Mouse (Mus musculus) liver, embryonic 13.5 days (tissue): ENCODE measurements around the gene Ptprg. TPM values are rescaled to one million over a fixed set of nuclear protein-coding genes. Genes with fewer than 3 reads are reported as not detected.
A peak's percentile ranks its signal among the peaks of the same experiment; 100 is the strongest.

Experiments
- ATAC-seq: fragments of 200-750 bp; cut with Nextera tagmentation; 2 replicates; pipeline ENCODE4 v1.8.0; 2017; ENCODE audit warnings: low read depth, mild to moderate bottlenecking, moderate number of reproducible peaks, moderate library complexity
- DNase-seq: peaks from one replicate; pipeline ENCODE4 v3.0.0; 2022
- H3K27ac ChIP-seq: fragments of 300-500 bp; sonication (generic); 2 replicates; pipeline ENCODE4 v1.5.1; 2015; ENCODE audit warnings: moderate library complexity, mild to moderate bottlenecking, inconsistent platforms
- H3K27me3 ChIP-seq: fragments of 300-500 bp; sonication (generic); 2 replicates; pipeline ENCODE4 v1.6.1; 2015; ENCODE audit warnings: mild to moderate bottlenecking, inconsistent platforms
- H3K36me3 ChIP-seq: fragments of 300-500 bp; sonication (generic); 2 replicates; pipeline ENCODE4 v1.6.1; 2015; ENCODE audit warnings: mild to moderate bottlenecking, inconsistent platforms
- H3K4me1 ChIP-seq: fragments of 300-500 bp; sonication (generic); replicated peaks from 2 replicates; pipeline ENCODE4 v1.6.1; 2015; ENCODE audit warnings: inconsistent platforms
- H3K4me2 ChIP-seq: fragments of 300-500 bp; sonication (generic); 2 replicates; pipeline ENCODE4 v1.6.1; 2015; ENCODE audit warnings: inconsistent platforms, mild to moderate bottlenecking, moderate library complexity
- H3K4me3 ChIP-seq: fragments of 300-500 bp; sonication (generic); replicated peaks from 2 replicates; pipeline ENCODE4 v1.5.1; 2015; ENCODE audit warnings: mild to moderate bottlenecking, inconsistent platforms
- H3K9ac ChIP-seq: fragments of 300-500 bp; sonication (generic); 2 replicates; pipeline ENCODE4 v1.6.1; 2015; ENCODE audit warnings: mild to moderate bottlenecking, inconsistent platforms
- H3K9me3 ChIP-seq: fragments of 300-500 bp; sonication (generic); replicated peaks from 2 replicates; pipeline ENCODE4 v1.6.1; 2016; ENCODE audit warnings: inconsistent platforms
- WGBS: fragments of 180-500 bp; shearing (Covaris S2); methylation state at CpG from one replicate; pipeline ENCODE4 v1.1.7; 2015; ENCODE audit not compliant: insufficient replicate concordance; 5-methylcytosine and 5-hydroxymethylcytosine counted together
- polyA plus RNA-seq: library from polyadenylated mRNA; unstranded; fragments of >200 nt; fragmentation: Nextera tagmentation; extraction: Ambion mirVana; gene quantifications from 2 replicates; pipeline ENCODE4 v1.2.1, GENCODE M21; 2015

Ptprg gene
- polyA plus RNA-seq, 1 experiment from 2014 or later: 1.5 TPM

GRCm38 (mm10) chr14:12107991-12108390, 554.7 kb downstream of the Ptprg start:
- WGBS: 51% methylated on average over 7 of the region's 7 CpGs
- Histone ChIP-seq H3K27me3 (no peaks in the 10 kb centered on the region), H3K9ac (no peak overlapping the region), H3K27ac (no peak overlapping the region), H3K4me3 (no peak overlapping the region), H3K4me1 (0 out of 2 replicates have a peak, but pooled peaks cover 3% of the 10 kb centered on the region), H3K4me2 (no peak overlapping the region), H3K9me3 (no peaks in the 10 kb centered on the region), H3K36me3 (no peaks in the 10 kb centered on the region)
- ATAC-seq: no peak
- no peak for DNase-seq

GRCm38 (mm10) chr14:12112548-12113011, 559.2 kb downstream of the Ptprg start:
- Histone ChIP-seq H3K27me3 (no peaks in the 10 kb centered on the region), H3K9me3 (no peaks in the 10 kb centered on the region), H3K27ac (no peak overlapping the region), H3K4me1 (0 out of 2 replicates have a peak, but pooled peaks cover 3% of the 10 kb centered on the region), H3K9ac (no peak overlapping the region), H3K4me3 (no peak overlapping the region), H3K36me3 (no peaks in the 10 kb centered on the region), H3K4me2 (no peak overlapping the region)
- ATAC-seq: peak; percentile 67
- 43% methylated on average over 2 of the region's 2 CpGs for WGBS
- no peak for DNase-seq

GRCm38 (mm10) chr14:12113326-12113725, 560.0 kb downstream of the Ptprg start:
- DNase-seq (no peak), ATAC-seq (no peak)
- Histone ChIP-seq H3K9ac (no peak overlapping the region), H3K27me3 (no peaks in the 10 kb centered on the region), H3K27ac (no peak overlapping the region; the same call in 1 of the 2 replicates), H3K36me3 (no peaks in the 10 kb centered on the region), H3K4me3 (no peak overlapping the region), H3K4me1 (0 out of 2 replicates have a peak, but pooled peaks cover 3% of the 10 kb centered on the region), H3K4me2 (no peak overlapping the region), H3K9me3 (no peaks in the 10 kb centered on the region)
- 43% methylated on average over 5 of the region's 5 CpGs for WGBS

- Histone ChIP-seq H3K4me2 (no peak overlapping the region), H3K4me3 (no peak overlapping the region), H3K36me3 (no peaks in the 10 kb centered on the region), H3K9ac (no peak overlapping the region), H3K9me3 (no peaks in the 10 kb centered on the region), H3K27me3 (no peaks in the 10 kb centered on the region), H3K4me1 (0 out of 2 replicates have a peak, but pooled peaks cover 3% of the 10 kb centered on the region), H3K27ac (no peak overlapping the region)
- DNase-seq (no peak), ATAC-seq (no peak)
- 61% methylated on average over 6 of the region's 6 CpGs for WGBS
These were observed 560.7 kb downstream of the Ptprg start for GRCm38 (mm10) chr14:12114016-12114415.

GRCm38 (mm10) chr14:12119260-12119659, 565.9 kb downstream of the Ptprg start:
- H3K36me3 ChIP-seq: no peaks in the 10 kb centered on the region
- no peak overlapping the region for H3K4me2 ChIP-seq
- H3K4me3 ChIP-seq: no peak overlapping the region
- no peak for DNase-seq
- no peak overlapping the region for H3K27ac ChIP-seq
- H3K9ac ChIP-seq: no peak overlapping the region
- 78% methylated on average over 8 of the region's 8 CpGs for WGBS
- no peak for ATAC-seq
- H3K27me3 ChIP-seq: no peaks in the 10 kb centered on the region
- H3K9me3 ChIP-seq: no peaks in the 10 kb centered on the region
- no peaks in the 10 kb centered on the region for H3K4me1 ChIP-seq

GRCm38 (mm10) chr14:12121906-12122305, 568.6 kb downstream of the Ptprg start:
- H3K27me3 ChIP-seq: no peaks in the 10 kb centered on the region
- 67% methylated on average over 7 of the region's 7 CpGs for whole genome bisulfite sequencing
- no peak overlapping the region for H3K4me3 ChIP-seq
- no peaks in the 10 kb centered on the region for H3K9me3 ChIP-seq
- ATAC-seq (no peak), DNase-seq (no peak)
- no peaks in the 10 kb centered on the region for H3K36me3 ChIP-seq
- no peaks in the 10 kb centered on the region for H3K4me1 ChIP-seq
- H3K4me2 ChIP-seq: no peak overlapping the region
- H3K27ac ChIP-seq: no peak overlapping the region
- no peak overlapping the region for H3K9ac ChIP-seq

- no peak overlapping the region for H3K4me3 ChIP-seq
- H3K4me2 ChIP-seq: no peak overlapping the region
- H3K9ac ChIP-seq: no peak overlapping the region
- ATAC-seq: no peak
- no peaks in the 10 kb centered on the region for H3K27me3 ChIP-seq
- 63% methylated on average over 3 of the region's 3 CpGs for WGBS
- H3K27ac ChIP-seq: no peak overlapping the region
- DNase-seq: no peak
- H3K36me3 ChIP-seq: no peaks in the 10 kb centered on the region
- no peaks in the 10 kb centered on the region for H3K9me3 ChIP-seq
- H3K4me1 ChIP-seq: no peaks in the 10 kb centered on the region
These were observed 571.4 kb downstream of the Ptprg start for GRCm38 (mm10) chr14:12124682-12125081.

DNA sequence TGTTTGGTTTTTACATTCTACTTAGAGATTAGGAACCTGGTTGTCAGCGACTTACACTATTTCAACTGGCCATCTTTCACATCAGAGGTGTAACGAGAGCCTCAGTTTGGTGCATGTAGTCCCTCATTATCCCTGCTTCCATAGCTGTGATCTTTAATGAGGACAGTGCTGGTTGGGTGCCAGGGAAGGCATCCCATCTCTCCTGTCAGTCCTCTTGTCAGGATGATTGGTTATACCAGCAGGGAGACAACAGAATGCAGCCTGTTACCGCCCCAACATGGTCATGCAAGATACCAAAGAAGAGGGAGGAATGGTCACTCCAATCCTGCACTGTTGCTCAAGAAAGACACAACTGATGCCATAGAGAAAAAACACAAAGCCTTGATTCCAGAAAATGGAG, 574.6 kb downstream of the Ptprg start:
- no peaks in the 10 kb centered on the region for H3K4me1 ChIP-seq
- no peak overlapping the region for H3K27ac ChIP-seq
- no peak overlapping the region for H3K4me3 ChIP-seq
- no peaks in the 10 kb centered on the region for H3K9me3 ChIP-seq
- no peaks in the 10 kb centered on the region for H3K36me3 ChIP-seq
- 68% methylated on average over 3 of the region's 3 CpGs for WGBS
- DNase-seq (no peak), ATAC-seq (no peak)
- H3K27me3 ChIP-seq: no peaks in the 10 kb centered on the region
- no peak overlapping the region for H3K4me2 ChIP-seq
- no peak overlapping the region for H3K9ac ChIP-seq

- no peaks in the 10 kb centered on the region for H3K9me3 ChIP-seq
- WGBS: 44% methylated on average over 7 of the region's 7 CpGs
- no peak overlapping the region for H3K4me2 ChIP-seq
- H3K9ac ChIP-seq: no peak overlapping the region
- no peak for DNase-seq
- ATAC-seq: no peak
- no peak overlapping the region for H3K4me3 ChIP-seq
- H3K27me3 ChIP-seq: no peaks in the 10 kb centered on the region
- no peak overlapping the region for H3K27ac ChIP-seq
- H3K4me1 ChIP-seq: no peaks in the 10 kb centered on the region
- no peaks in the 10 kb centered on the region for H3K36me3 ChIP-seq
These were observed 578.8 kb downstream of the Ptprg start for GRCm38 (mm10) chr14:12132046-12132615.

GRCm38 (mm10) chr14:12133163-12133562, 579.8 kb downstream of the Ptprg start:
- Histone ChIP-seq H3K4me3 (no peak overlapping the region), H3K27me3 (no peaks in the 10 kb centered on the region), H3K27ac (no peak overlapping the region), H3K36me3 (no peaks in the 10 kb centered on the region), H3K4me2 (no peak overlapping the region), H3K9me3 (no peaks in the 10 kb centered on the region), H3K4me1 (no peaks in the 10 kb centered on the region), H3K9ac (no peak overlapping the region)
- DNase-seq: no peak
- 22% methylated on average over 3 of the region's 3 CpGs for WGBS
- no peak for ATAC-seq

GRCm38 (mm10) chr14:12134504-12134903, 581.2 kb downstream of the Ptprg start:
- 72% methylated on average over 4 of the region's 4 CpGs for WGBS
- DNase-seq (no peak), ATAC-seq (no peak)
- Histone ChIP-seq H3K4me3 (no peak overlapping the region), H3K27ac (no peak overlapping the region), H3K9me3 (no peaks in the 10 kb centered on the region), H3K4me2 (no peak overlapping the region), H3K4me1 (no peaks in the 10 kb centered on the region), H3K27me3 (no peaks in the 10 kb centered on the region), H3K36me3 (no peaks in the 10 kb centered on the region), H3K9ac (no peak overlapping the region)

- no peak overlapping the region for H3K4me2 ChIP-seq
- no peak overlapping the region for H3K27ac ChIP-seq
- H3K4me3 ChIP-seq: no peak overlapping the region
- H3K36me3 ChIP-seq: no peaks in the 10 kb centered on the region
- WGBS: 23% methylated on average over 4 of the region's 4 CpGs
- H3K27me3 ChIP-seq: no peaks in the 10 kb centered on the region
- H3K9ac ChIP-seq: no peak overlapping the region
- no peak for ATAC-seq
- no peak for DNase-seq
- H3K9me3 ChIP-seq: no peaks in the 10 kb centered on the region
- H3K4me1 ChIP-seq: no peaks in the 10 kb centered on the region
These were observed 583.2 kb downstream of the Ptprg start for GRCm38 (mm10) chr14:12136536-12136935.
